Mouse (Mus musculus): ENCODE results near the gene Slc7a1. TPM values are rescaled to one million over a fixed set of nuclear protein-coding genes. Genes with fewer than 3 reads are reported as not detected.

Slc7a1 gene
- total and polyA plus RNA-seq, 3 experiments = 64.1 to 133 (median 80.9) TPM

DNA sequence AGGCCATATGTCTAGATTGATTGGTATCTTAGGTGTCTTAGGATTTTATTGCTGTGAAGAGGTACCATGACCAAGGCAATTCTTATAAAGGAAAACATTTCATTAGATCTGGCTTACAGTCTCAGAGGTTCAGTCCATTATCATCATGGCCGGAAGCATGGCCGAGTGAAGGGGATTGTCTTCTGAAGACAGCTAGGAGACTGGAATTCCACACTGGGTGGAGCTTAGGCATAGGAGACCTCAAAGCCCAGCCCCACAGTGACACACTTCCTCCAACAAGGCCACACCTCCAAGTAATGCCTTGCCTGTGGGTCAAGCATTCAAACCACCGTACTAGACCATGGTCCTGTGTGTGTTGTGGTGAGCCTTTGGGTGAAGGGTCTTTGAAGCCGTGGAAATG, 12.8 kb upstream of the Slc7a1 start:
- Histone ChIP-seq H3K4me1 (ENCODE audit: control insufficient read depth in 1 of 2, insufficient read depth in 2 of 2, low read length in 2 of 2) (no peaks in the 10 kb centered on the region; a peak in 1 of 4 replicates), H3K27me3 (ENCODE audit: control insufficient read depth in 1 of 2, insufficient read depth in 2 of 2, low read length in 2 of 2) (no peaks in the 10 kb centered on the region), H3K27ac (ENCODE audit: control insufficient read depth, low read depth, low read length) (no peak overlapping the region), H3K9me3 (replicated peaks; ENCODE audit: insufficient read depth, low read length) (no peaks in the 10 kb centered on the region), H3K4me3 (ENCODE audit: control insufficient read depth in 1 of 2, insufficient read depth in 1 of 2, low read depth in 2 of 2, low read length in 2 of 2) (no peak overlapping the region), H3K9ac (ENCODE audit: control insufficient read depth, low read depth, low read length, poor library complexity, severe bottlenecking) (no peak overlapping the region), H3K36me3 (ENCODE audit: control insufficient read depth in 1 of 2, insufficient read depth in 2 of 2, low read length in 2 of 2) (no peaks in the 10 kb centered on the region), H3K79me2 (ENCODE audit: control insufficient read depth, insufficient read depth, low read length, poor library complexity) (no peaks in the 10 kb centered on the region)
- TF ChIP-seq MAZ (IDR thresholded peaks at IDR 0.05; ENCODE audit: low read depth, low read length) (no peak), NRF1 (IDR thresholded peaks at IDR 0.05; ENCODE audit: insufficient read depth, low read depth, low read length, poor library complexity, severe bottlenecking) (no peak), SIN3A (IDR thresholded peaks at IDR 0.05; ENCODE audit: low read length) (no peak), ELF1 (IDR thresholded peaks at IDR 0.05; ENCODE audit: low read depth, low read length) (no peak), MAX (IDR thresholded peaks at IDR 0.05; ENCODE audit: low read length) (no peak), CHD2 (IDR thresholded peaks at IDR 0.05; ENCODE audit: low read length) (no peak), CHD1 (IDR thresholded peaks at IDR 0.05; ENCODE audit: low read depth, low read length) (no peak), ZKSCAN1 (IDR thresholded peaks at IDR 0.05; ENCODE audit: low read depth, low read length) (no peak), KAT2A (conservative IDR thresholded peaks at IDR 0.05; ENCODE audit: low read depth, low read length) (no peak), TCF12 (IDR thresholded peaks at IDR 0.05; ENCODE audit: low read depth, low read length) (no peak), MEF2A (IDR thresholded peaks at IDR 0.05; ENCODE audit: extremely low read depth, insufficient replicate concordance, low read depth, low read length, poor library complexity, severe bottlenecking) (no peak), TAL1 (IDR thresholded peaks at IDR 0.05; ENCODE audit: low read length) (no peak), USF2 (IDR thresholded peaks at IDR 0.05; ENCODE audit: borderline replicate concordance in 1 of 2, insufficient read depth in 1 of 2, low read depth in 1 of 2, low read length in 2 of 2) (no peak), MYC (IDR thresholded peaks at IDR 0.05; ENCODE audit: low read depth, low read length) (no peak), GATA1 (IDR thresholded peaks at IDR 0.05; ENCODE audit: low read depth, low read length) (no peak), MYB (IDR thresholded peaks at IDR 0.05; ENCODE audit: low read depth, low read length) (no peak), POLR2AphosphoS2 (IDR thresholded peaks at IDR 0.05; ENCODE audit: low read length) (no peak), ZC3H11A (IDR thresholded peaks at IDR 0.05; ENCODE audit: low read depth, low read length) (no peak)
- DNase-seq (ENCODE audit: low read depth, low spot score) = no peak

DNA sequence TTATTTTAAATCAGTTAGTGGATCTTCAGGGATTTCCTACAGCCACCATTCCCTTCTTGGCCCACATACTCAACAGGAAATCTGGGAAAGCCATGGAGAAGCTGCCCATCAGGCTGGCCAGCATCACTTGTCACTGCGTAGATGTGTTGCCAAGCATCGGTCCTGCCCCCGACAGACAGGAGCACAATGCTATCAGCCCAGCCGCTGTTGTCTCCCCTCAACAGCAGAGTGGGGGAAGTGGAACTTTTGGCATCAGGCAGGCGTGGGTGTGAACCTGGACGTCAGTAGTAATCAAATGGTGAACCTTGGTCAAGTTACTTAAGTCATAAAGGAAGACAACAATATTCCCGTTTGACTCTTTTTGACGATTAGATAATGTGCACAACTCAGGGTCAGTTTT, 9.8 kb upstream of the Slc7a1 start:
- TF ChIP-seq SMC3 (IDR thresholded peaks at IDR 0.05; ENCODE audit: low read depth, low read length) = no peak
- no peak for TF ChIP-seq CHD2 (IDR thresholded peaks at IDR 0.05; ENCODE audit: low read length)
- TF ChIP-seq CHD1 (IDR thresholded peaks at IDR 0.05; ENCODE audit: low read depth, low read length) = no peak
- TF ChIP-seq NELFE (IDR thresholded peaks at IDR 0.05; ENCODE audit: low read depth, low read length) = no peak
- TF ChIP-seq ZKSCAN1 (IDR thresholded peaks at IDR 0.05; ENCODE audit: low read depth, low read length) = no peak
- no peak for TF ChIP-seq TBP (IDR thresholded peaks at IDR 0.05; ENCODE audit: low read depth, low read length)
- no peak for TF ChIP-seq MYB (IDR thresholded peaks at IDR 0.05; ENCODE audit: low read depth, low read length)
- TF ChIP-seq GABPA (IDR thresholded peaks at IDR 0.05; ENCODE audit: low read depth, low read length) = no peak
- TF ChIP-seq UBTF (IDR thresholded peaks at IDR 0.05; ENCODE audit: borderline replicate concordance, insufficient read depth, low read depth, low read length) = no peak
- TF ChIP-seq ZMIZ1 (IDR thresholded peaks at IDR 0.05; ENCODE audit: low read depth, low read length) = no peak
- no peak for TF ChIP-seq BHLHE40 (IDR thresholded peaks at IDR 0.05; ENCODE audit: borderline replicate concordance, low read depth, low read length)
- TF ChIP-seq MAFK (IDR thresholded peaks at IDR 0.05; ENCODE audit: borderline replicate concordance, low read depth, low read length) = no peak
- no peak for TF ChIP-seq ELF1 (IDR thresholded peaks at IDR 0.05; ENCODE audit: low read depth, low read length)
- no peak for TF ChIP-seq RCOR1 (IDR thresholded peaks at IDR 0.05; ENCODE audit: low read depth, low read length)
- TF ChIP-seq HCFC1 (IDR thresholded peaks at IDR 0.05; ENCODE audit: low read depth, low read length) = no peak
- Histone ChIP-seq H3K9ac (ENCODE audit: control insufficient read depth, low read depth, low read length, poor library complexity, severe bottlenecking) (no peak overlapping the region), H3K4me3 (ENCODE audit: control insufficient read depth in 1 of 2, insufficient read depth in 1 of 2, low read depth in 2 of 2, low read length in 2 of 2) (no peak overlapping the region), H3K27ac (ENCODE audit: control insufficient read depth, low read depth, low read length) (no peak overlapping the region), H3K27me3 (ENCODE audit: control insufficient read depth in 1 of 2, insufficient read depth in 2 of 2, low read length in 2 of 2) (no peaks in the 10 kb centered on the region), H3K36me3 (ENCODE audit: control insufficient read depth in 1 of 2, insufficient read depth in 2 of 2, low read length in 2 of 2) (no peaks in the 10 kb centered on the region), H3K9me3 (replicated peaks; ENCODE audit: insufficient read depth, low read length) (no peaks in the 10 kb centered on the region), H3K79me2 (ENCODE audit: control insufficient read depth, insufficient read depth, low read length, poor library complexity) (no peaks in the 10 kb centered on the region), H3K4me1 (ENCODE audit: control insufficient read depth in 1 of 2, insufficient read depth in 2 of 2, low read length in 2 of 2) (no peaks in the 10 kb centered on the region)
- DNase-seq (ENCODE audit: low read depth, low spot score) = no peak

All from MEL (cell line).